8 mouse cellular contexts compared by ENCODE assay signal in the genomic region with DNA sequence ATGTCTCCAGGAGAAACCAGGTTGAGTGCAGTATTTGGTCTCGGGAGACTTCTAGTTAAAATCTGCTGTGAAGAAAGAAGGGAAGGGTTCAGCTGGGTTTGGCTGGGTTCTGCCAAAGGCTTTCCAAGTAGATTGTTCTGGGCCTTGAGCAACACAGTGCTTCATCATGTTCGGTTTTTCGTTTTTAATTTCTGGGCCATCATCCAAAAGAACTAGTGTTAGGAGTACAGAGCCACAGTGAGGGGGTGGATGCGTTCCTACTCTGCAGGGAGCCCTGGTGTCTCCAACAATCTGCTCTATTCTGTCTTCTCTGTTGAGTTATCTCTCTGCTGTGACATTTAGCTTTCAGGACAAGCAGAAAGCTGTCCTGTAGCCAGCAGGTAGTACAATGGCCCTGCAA. TPM values are rescaled to one million over a fixed set of nuclear protein-coding genes. Genes with fewer than 3 reads are reported as not detected.
A peak's percentile ranks its signal among the peaks of the same experiment; 100 is the strongest.
DNase-seq lines count a peak whose midpoint lies in the region; ATAC-seq lines count a peak whose summit lies in the region.

No protein-coding gene starts in this region.

- no peak overlapping the region for H3K9ac ChIP-seq in intestine, embryonic 15.5 days

- no peaks in the 10 kb centered on the region for H3K27me3 ChIP-seq in intestine, embryonic 15.5 days (replicated peaks)

- ATAC-seq in intestine, embryonic 15.5 days: no peak
- ATAC-seq in activated CD4-positive, CD25-positive, alpha-beta regulatory T cell, adult 4 months: no peak

- H3K4me1 ChIP-seq in intestine, embryonic 15.5 days (replicated peaks): 0 out of 2 replicates have a peak, but pooled peaks cover 9% of the 10 kb centered on the region

- H3K4me3 ChIP-seq in intestine, embryonic 15.5 days (replicated peaks): no peak overlapping the region

- DNase-seq in adrenal gland, adult 2 months: peak; percentile 64
- DNase-seq in adrenal gland, postnatal 4 days (ENCODE audit: low spot score in 2 of 2): no peak
- peak; percentile 7 for DNase-seq in urinary bladder, postnatal 14 days (ENCODE audit: low spot score)
- no peak for DNase-seq in urinary bladder, postnatal 10 days (ENCODE audit: low spot score)
- peak; percentile 88 for DNase-seq in layer of hippocampus, adult 9-11 months
- no peak for DNase-seq in thymus, postnatal 10 days (ENCODE audit: low spot score in 2 of 2)

- 83% methylated on average over 4 of the region's 4 CpGs for WGBS in intestine, embryonic 15.5 days

- H3K4me2 ChIP-seq in intestine, embryonic 15.5 days (replicated peaks): no peak overlapping the region

- H3K36me3 ChIP-seq in intestine, embryonic 15.5 days: peaks cover 20% of the 10 kb centered on the region; the same call in 1 of the 2 replicates

- no peaks in the 10 kb centered on the region for H3K9me3 ChIP-seq in intestine, embryonic 15.5 days

- no peak overlapping the region for H3K27ac ChIP-seq in intestine, embryonic 15.5 days

RNA-seq across cellular contexts. Expression of a gene that starts 4.0 kb away (rescaled TPM):
- 10 to 100 TPM; 50.5 to 54.5 TPM for total RNA-seq in adrenal gland, adult 2 months (2021)
- polyA plus RNA-seq in adrenal gland, adult 2 months (2012; rRNA removed): 13.7 and 15.0 TPM in 2 replicates
- 10 to 100 TPM; 25.3 to 31.2 TPM for total RNA-seq in adrenal gland, postnatal 4 days (2021)
- polyA plus RNA-seq in intestine, embryonic 15.5 days (2015; fragmentation: Nextera tagmentation; extraction: Ambion mirVana): 32.7 and 33.3 TPM in 2 replicates
- 10 to 100 TPM in 1 of 2 experiments, 1 to 10 TPM in 1; 9.1 to 13.3 TPM for polyA plus RNA-seq in activated CD4-positive, CD25-positive, alpha-beta regulatory T cell, adult 4 months (2017; shearing (Covaris generic))

RNA-seq across cellular contexts. Expression of a gene that starts 30.3 kb away (rescaled TPM):
- 1 to 10 TPM; 4.6 to 5.3 TPM for total RNA-seq in adrenal gland, adult 2 months (2021)
- polyA plus RNA-seq in adrenal gland, adult 2 months (2012; rRNA removed): 2.6 and 3.3 TPM in 2 replicates
- 1 to 10 TPM; 4.3 to 5.2 TPM for total RNA-seq in adrenal gland, postnatal 4 days (2021)
- polyA plus RNA-seq in intestine, embryonic 15.5 days (2015; fragmentation: Nextera tagmentation; extraction: Ambion mirVana): 35.7 and 36.9 TPM in 2 replicates
- 10 to 100 TPM in 1 of 2 experiments, 1 to 10 TPM in 1; 9.0 to 10.4 TPM for polyA plus RNA-seq in activated CD4-positive, CD25-positive, alpha-beta regulatory T cell, adult 4 months (2017; shearing (Covaris generic))

Comparison
In these comparisons a context has a peak if more than half of its experiments do, and no peak if none do; other contexts are left out.
1. DNase-seq: peak in adrenal gland, adult 2 months (single experiment), urinary bladder, postnatal 14 days (single experiment) and layer of hippocampus, adult 9-11 months (single experiment); none in adrenal gland, postnatal 4 days (0 of 2), urinary bladder, postnatal 10 days (single experiment) and thymus, postnatal 10 days (0 of 2).